Comparison of ENCODE assay signal across 12 mouse cellular contexts in genomic region chr17:49750889-49751324, GRCm38 (mm10).
DNase-seq lines count a peak whose midpoint lies in the region; ATAC-seq and TF ChIP-seq lines count a peak whose summit lies in the region.
"Had no signal": no experiment of that assay in that cellular context is flagged by ENCODE, and none has a peak within 500 bp of the region (broad histone marks: within the 10 kb centered on the region; RNA-seq: fewer than 3 reads in every experiment).

No protein-coding gene starts in this region.

- H3K27ac ChIP-seq in heart, embryonic 11.5 days (ENCODE audit: low read depth, low read length), result no peak overlapping the region
- no peak overlapping the region for H3K27ac ChIP-seq in heart, postnatal 0 days (ENCODE audit: low read depth)
- H3K27ac ChIP-seq in hindbrain, embryonic 14.5 days, result no peak overlapping the region
- H3K27ac ChIP-seq: hindbrain, postnatal 0 days; layer of hippocampus, adult 2 months had no signal

- DNase-seq in heart, postnatal 36 days, result no peak
- peak; percentile 13 for DNase-seq in lung, postnatal 10 days
- DNase-seq in lung, postnatal 36 days, result no peak
- DNase-seq in heart, postnatal 0 days (ENCODE audit: low spot score), result peak; percentile 62
- DNase-seq in hindbrain, embryonic 14.5 days (ENCODE audit: low spot score), result no peak
- no peak for DNase-seq in frontal cortex, adult 2 months (ENCODE audit: extremely low spot score in 1 of 2, low spot score in 1 of 2)
- DNase-seq: cerebellum, adult 18-20 months; retina, postnatal 1 day; thymus, adult 2 months had no signal

- H3K9me3 ChIP-seq in heart, embryonic 11.5 days (replicated peaks; ENCODE audit: control insufficient read depth, low read length), result peaks cover 3% of the 10 kb centered on the region; the same call in 1 of the 2 replicates
- H3K9me3 ChIP-seq in heart, postnatal 0 days (replicated peaks; ENCODE audit: control insufficient read depth, low read length), result 0 out of 2 replicates have a peak, but pooled peaks cover 9% of the 10 kb centered on the region
- no peaks in the 10 kb centered on the region for H3K9me3 ChIP-seq in hindbrain, embryonic 14.5 days (ENCODE audit: control insufficient read depth, low read length)

- no peaks in the 10 kb centered on the region for H3K4me1 ChIP-seq in heart, embryonic 11.5 days (ENCODE audit: control insufficient read depth, insufficient read depth, low read length)
- H3K4me1 ChIP-seq in heart, postnatal 0 days (ENCODE audit: control insufficient read depth, insufficient read depth), result no peaks in the 10 kb centered on the region
- H3K4me1 ChIP-seq in hindbrain, embryonic 14.5 days (replicated peaks; ENCODE audit: control insufficient read depth, insufficient read depth, low read length), result no peaks in the 10 kb centered on the region

- H3K36me3 ChIP-seq in heart, embryonic 11.5 days (ENCODE audit: control insufficient read depth, insufficient read depth, low read length), result no peaks in the 10 kb centered on the region
- H3K36me3 ChIP-seq in heart, postnatal 0 days (replicated peaks; ENCODE audit: control insufficient read depth, insufficient read depth, low read length), result no peaks in the 10 kb centered on the region
- no peaks in the 10 kb centered on the region for H3K36me3 ChIP-seq in hindbrain, embryonic 14.5 days (replicated peaks; ENCODE audit: control insufficient read depth, insufficient read depth)

- WGBS in heart, embryonic 11.5 days (ENCODE audit: insufficient replicate concordance), result 54% methylated on average over 6 of the region's 6 CpGs
- 45% methylated on average over 6 of the region's 6 CpGs for WGBS in heart, postnatal 0 days
- 63% methylated on average over 6 of the region's 6 CpGs for WGBS in hindbrain, embryonic 14.5 days

- no peaks in the 10 kb centered on the region for H3K27me3 ChIP-seq in heart, embryonic 11.5 days (ENCODE audit: control insufficient read depth, insufficient read depth, low read length)
- H3K27me3 ChIP-seq in heart, postnatal 0 days (ENCODE audit: control insufficient read depth, insufficient read depth, low read length), result no peaks in the 10 kb centered on the region
- H3K27me3 ChIP-seq in hindbrain, embryonic 14.5 days (ENCODE audit: control insufficient read depth, insufficient read depth, low read length), result no peaks in the 10 kb centered on the region

- intact Hi-C loops in heart, postnatal 36 days (cut with DNase I), result no loop called here

- H3K4me3 ChIP-seq in heart, embryonic 11.5 days (ENCODE audit: low read depth, low read length), result no peak overlapping the region
- no peak overlapping the region for H3K4me3 ChIP-seq in heart, postnatal 0 days (ENCODE audit: low read depth, low read length)
- H3K4me3 ChIP-seq in hindbrain, embryonic 14.5 days (replicated peaks; ENCODE audit: low read length), result no peak overlapping the region
- H3K4me3 ChIP-seq: layer of hippocampus, adult 2 months had no signal

- peak; percentile 65; the same call in 1 of the 2 replicates for ATAC-seq in heart, embryonic 11.5 days (replicated peaks; ENCODE audit: insufficient number of reproducible peaks, low FRiP score, low TSS enrichment)
- peak; percentile 70 for ATAC-seq in heart, postnatal 0 days (ENCODE audit: insufficient read depth, low read depth)
- no peak for ATAC-seq in hindbrain, embryonic 14.5 days (ENCODE audit: low FRiP score)
- ATAC-seq: hindbrain, postnatal 0 days had no signal

- no peak overlapping the region for H3K9ac ChIP-seq in heart, embryonic 11.5 days (ENCODE audit: low read depth, low read length)
- no peak overlapping the region for H3K9ac ChIP-seq in heart, postnatal 0 days (replicated peaks; ENCODE audit: low read depth, low read length)
- H3K9ac ChIP-seq in hindbrain, embryonic 14.5 days, result no peak overlapping the region

- H3K4me2 ChIP-seq in heart, embryonic 11.5 days, result no peak overlapping the region
- H3K4me2 ChIP-seq in heart, postnatal 0 days (ENCODE audit: low read depth, low read length), result no peak overlapping the region
- H3K4me2 ChIP-seq in hindbrain, embryonic 14.5 days (replicated peaks), result no peak overlapping the region

- TF ChIP-seq EP300 in heart, postnatal 0 days (IDR thresholded peaks at IDR 0.05; ENCODE audit: low read depth), result no peak

- TF ChIP-seq CTCF in heart, postnatal 0 days (IDR thresholded peaks at IDR 0.05; ENCODE audit: low read depth), result no peak

Comparison
In these comparisons a context has a peak if more than half of its experiments do, and no peak if none do; other contexts are left out.
1. DNase-seq: peak in lung, postnatal 10 days (single experiment) and heart, postnatal 0 days (single experiment); none in heart, postnatal 36 days (0 of 2), lung, postnatal 36 days (single experiment), hindbrain, embryonic 14.5 days (single experiment) and frontal cortex, adult 2 months (0 of 2).